Mouse (Mus musculus): ENCODE measurements around the gene Rsad2. TPM values are rescaled to one million over a fixed set of nuclear protein-coding genes. Genes with fewer than 3 reads are reported as not detected.
"Not testable (repeated sequence)": the region's sequence is repeated elsewhere in the genome, so short reads cannot be mapped to it uniquely, and the experiment has no call there.

Gene Rsad2
- 1.7 and 1.9 TPM in 2 replicates for polyA plus RNA-seq (2014; fragmentation: Nextera tagmentation; extraction: Ambion mirVana)

GRCm38 (mm10) chr12:26456028-26456698, at the start of gene Rsad2:
Rsad2 (minus strand) TSS chr12:26456452.
- 38% methylated on average over 13 of the region's 13 CpGs for WGBS
- no peak within 1 kb of the TSS for H3K27ac ChIP-seq (replicated peaks in 1 of 2; ENCODE audit: control insufficient read depth in 1 of 2, insufficient read depth in 1 of 2, low read depth in 2 of 2, low read length in 2 of 2)

GRCm38 (mm10) chr12:26501042-26501441, 44.8 kb upstream of the Rsad2 start:
- Histone ChIP-seq H3K36me3 (ENCODE audit: control insufficient read depth, insufficient read depth, low read length) (no peaks in the 10 kb centered on the region), H3K27me3 (ENCODE audit: control insufficient read depth, insufficient read depth, low read length) (no peaks in the 10 kb centered on the region), H3K4me1 (ENCODE audit: control insufficient read depth in 2 of 2, insufficient read depth in 2 of 2, low read length in 2 of 2) (no peaks in the 10 kb centered on the region), H3K9ac (ENCODE audit: low read length) (no peak overlapping the region), H3K4me3 (ENCODE audit: control insufficient read depth in 1 of 2, insufficient read depth in 1 of 2, low read depth in 1 of 2, low read length in 2 of 2) (no peak overlapping the region), H3K9me3 (ENCODE audit: control insufficient read depth, low read length) (no peaks in the 10 kb centered on the region), H3K27ac (replicated peaks in 1 of 2; ENCODE audit: control insufficient read depth in 1 of 2, insufficient read depth in 1 of 2, low read depth in 2 of 2, low read length in 2 of 2) (no peak overlapping the region), H3K4me2 (ENCODE audit: low read length) (no peak overlapping the region)
- whole genome bisulfite sequencing, result 84% methylated on average over 3 of the region's 3 CpGs
- ATAC-seq (ENCODE audit: insufficient number of reproducible peaks, insufficient read depth, low FRiP score, low read depth), result no peak

More at GRCm38 (mm10) chr12:26456028-26456698, at the start of gene Rsad2:
- 0 out of 2 replicates have a peak, but pooled peaks have one; percentile 21 for ATAC-seq (ENCODE audit: insufficient number of reproducible peaks, insufficient read depth, low FRiP score, low read depth)
- Histone ChIP-seq H3K9ac (ENCODE audit: low read length) (0 out of 2 replicates have a peak within 1 kb of the TSS, but pooled peaks have one; percentile 38), H3K9me3 (ENCODE audit: control insufficient read depth, low read length) (no peaks in the 10 kb centered on the region), H3K4me1 (ENCODE audit: control insufficient read depth in 2 of 2, insufficient read depth in 2 of 2, low read length in 2 of 2) (peaks cover 7 to 14% of the 10 kb centered on the region in 2 experiments), H3K4me3 (ENCODE audit: control insufficient read depth in 1 of 2, insufficient read depth in 1 of 2, low read depth in 1 of 2, low read length in 2 of 2) (peak within 1 kb of the TSS; percentile 13; a peak in 3 of 4 replicates), H3K27me3 (ENCODE audit: control insufficient read depth, insufficient read depth, low read length) (no peaks in the 10 kb centered on the region), H3K36me3 (ENCODE audit: control insufficient read depth, insufficient read depth, low read length) (no peaks in the 10 kb centered on the region), H3K4me2 (ENCODE audit: low read length) (peak within 1 kb of the TSS; percentile 55)

GRCm38 (mm10) chr12:26489942-26490341, 33.7 kb upstream of the Rsad2 start:
- no peak overlapping the region for H3K4me2 ChIP-seq (ENCODE audit: low read length)
- H3K27me3 ChIP-seq (ENCODE audit: control insufficient read depth, insufficient read depth, low read length), result no peaks in the 10 kb centered on the region
- H3K9me3 ChIP-seq (ENCODE audit: control insufficient read depth, low read length), result no peaks in the 10 kb centered on the region
- H3K36me3 ChIP-seq (ENCODE audit: control insufficient read depth, insufficient read depth, low read length), result no peaks in the 10 kb centered on the region
- H3K4me1 ChIP-seq (ENCODE audit: control insufficient read depth in 2 of 2, insufficient read depth in 2 of 2, low read length in 2 of 2), result no peaks in the 10 kb centered on the region
- no peak for ATAC-seq (ENCODE audit: insufficient number of reproducible peaks, insufficient read depth, low FRiP score, low read depth)
- H3K9ac ChIP-seq (ENCODE audit: low read length), result no peak overlapping the region
- WGBS, result 78% methylated on average over 1 of the region's 1 CpGs
- no peak overlapping the region for H3K27ac ChIP-seq (replicated peaks in 1 of 2; ENCODE audit: control insufficient read depth in 1 of 2, insufficient read depth in 1 of 2, low read depth in 2 of 2, low read length in 2 of 2)
- no peak overlapping the region for H3K4me3 ChIP-seq (ENCODE audit: control insufficient read depth in 1 of 2, insufficient read depth in 1 of 2, low read depth in 1 of 2, low read length in 2 of 2)

GRCm38 (mm10) chr12:26488617-26489274, 32.5 kb upstream of the Rsad2 start:
- Histone ChIP-seq H3K9me3 (ENCODE audit: control insufficient read depth, low read length) (no peaks in the 10 kb centered on the region), H3K4me2 (ENCODE audit: low read length) (no peak overlapping the region)
- 70% methylated on average over 5 of the region's 5 CpGs for WGBS

GRCm38 (mm10) chr12:26487874-26488616, 31.8 kb upstream of the Rsad2 start:
- no peak for ATAC-seq (ENCODE audit: insufficient number of reproducible peaks, insufficient read depth, low FRiP score, low read depth)
- Histone ChIP-seq H3K27ac (replicated peaks in 1 of 2; ENCODE audit: control insufficient read depth in 1 of 2, insufficient read depth in 1 of 2, low read depth in 2 of 2, low read length in 2 of 2) (no peak overlapping the region), H3K27me3 (ENCODE audit: control insufficient read depth, insufficient read depth, low read length) (no peaks in the 10 kb centered on the region), H3K36me3 (ENCODE audit: control insufficient read depth, insufficient read depth, low read length) (no peaks in the 10 kb centered on the region), H3K4me1 (ENCODE audit: control insufficient read depth in 2 of 2, insufficient read depth in 2 of 2, low read length in 2 of 2) (no peaks in the 10 kb centered on the region), H3K4me2 (ENCODE audit: low read length) (no peak overlapping the region), H3K4me3 (ENCODE audit: control insufficient read depth in 1 of 2, insufficient read depth in 1 of 2, low read depth in 1 of 2, low read length in 2 of 2) (no peak overlapping the region), H3K9me3 (ENCODE audit: control insufficient read depth, low read length) (no peaks in the 10 kb centered on the region), H3K9ac (ENCODE audit: low read length) (no peak overlapping the region)
- WGBS, result 55% methylated on average over 14 of the region's 14 CpGs

More at GRCm38 (mm10) chr12:26488617-26489274, 32.5 kb upstream of the Rsad2 start:
- Histone ChIP-seq H3K9ac (ENCODE audit: low read length) (no peak overlapping the region), H3K27me3 (ENCODE audit: control insufficient read depth, insufficient read depth, low read length) (no peaks in the 10 kb centered on the region), H3K4me3 (ENCODE audit: control insufficient read depth in 1 of 2, insufficient read depth in 1 of 2, low read depth in 1 of 2, low read length in 2 of 2) (no peak overlapping the region), H3K36me3 (ENCODE audit: control insufficient read depth, insufficient read depth, low read length) (no peaks in the 10 kb centered on the region), H3K27ac (replicated peaks in 1 of 2; ENCODE audit: control insufficient read depth in 1 of 2, insufficient read depth in 1 of 2, low read depth in 2 of 2, low read length in 2 of 2) (no peak overlapping the region), H3K4me1 (ENCODE audit: control insufficient read depth in 2 of 2, insufficient read depth in 2 of 2, low read length in 2 of 2) (no peaks in the 10 kb centered on the region)
- no peak for ATAC-seq (ENCODE audit: insufficient number of reproducible peaks, insufficient read depth, low FRiP score, low read depth)

GRCm38 (mm10) chr12:26485738-26486580, 29.7 kb upstream of the Rsad2 start:
- H3K4me1 ChIP-seq (ENCODE audit: control insufficient read depth in 2 of 2, insufficient read depth in 2 of 2, low read length in 2 of 2); H3K9me3 ChIP-seq (ENCODE audit: control insufficient read depth, low read length); H3K27ac ChIP-seq (replicated peaks in 1 of 2; ENCODE audit: control insufficient read depth in 1 of 2, insufficient read depth in 1 of 2, low read depth in 2 of 2, low read length in 2 of 2); ATAC-seq (ENCODE audit: insufficient number of reproducible peaks, insufficient read depth, low FRiP score, low read depth); H3K4me3 ChIP-seq (ENCODE audit: control insufficient read depth in 1 of 2, insufficient read depth in 1 of 2, low read depth in 1 of 2, low read length in 2 of 2); H3K27me3 ChIP-seq (ENCODE audit: control insufficient read depth, insufficient read depth, low read length); H3K36me3 ChIP-seq (ENCODE audit: control insufficient read depth, insufficient read depth, low read length); H3K4me2 ChIP-seq (ENCODE audit: low read length); H3K9ac ChIP-seq (ENCODE audit: low read length): not testable (repeated sequence)
- WGBS, result 86% methylated on average over 12 of the region's 12 CpGs

Data from heart, embryonic 14.5 days (tissue).